Comparison of ENCODE assay signal across 41 mouse cellular contexts in the genomic region with DNA sequence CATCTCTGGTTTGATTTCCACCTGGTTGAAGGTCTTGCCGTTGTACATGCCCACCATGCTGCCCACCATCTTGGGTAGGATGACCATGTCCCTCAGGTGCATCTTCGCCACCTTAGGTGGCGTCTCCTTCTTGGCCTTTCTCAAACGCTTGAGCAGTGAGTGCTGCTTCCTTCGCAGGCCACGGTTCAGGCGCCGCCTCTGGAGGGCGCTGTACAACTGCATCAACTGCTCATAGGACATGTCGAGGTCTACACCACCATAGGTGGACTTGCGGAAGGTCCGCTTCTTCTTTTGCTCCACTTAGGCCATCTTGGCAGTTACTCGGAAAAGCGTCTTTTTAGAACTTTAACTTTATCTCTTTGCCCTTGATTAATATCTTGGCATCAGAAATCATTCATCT. TPM values are rescaled to one million over a fixed set of nuclear protein-coding genes. Genes with fewer than 3 reads are reported as not detected.
"Had no signal": no experiment of that assay in that cellular context is flagged by ENCODE, and none has a peak within 500 bp of the region (broad histone marks: within the 10 kb centered on the region; RNA-seq: fewer than 3 reads in every experiment).

No protein-coding gene starts in this region.

- ATAC-seq: hindbrain, postnatal 0 days; intestine, embryonic 16.5 days; liver, embryonic 12.5 days had no signal

- H3K36me3 ChIP-seq: heart, embryonic 10.5 days; heart, embryonic 12.5 days; hindbrain, embryonic 13.5 days; hindbrain, embryonic 15.5 days; kidney, embryonic 15.5 days; limb, embryonic 13.5 days; limb, embryonic 15.5 days; liver, embryonic 12.5 days had no signal

- H3K4me2 ChIP-seq: heart, embryonic 12.5 days; hindbrain, embryonic 13.5 days; hindbrain, embryonic 15.5 days; kidney, embryonic 15.5 days; limb, embryonic 13.5 days; limb, embryonic 15.5 days; liver, embryonic 12.5 days had no signal

- H3K9ac ChIP-seq: heart, embryonic 12.5 days; hindbrain, embryonic 13.5 days; hindbrain, embryonic 15.5 days; kidney, embryonic 15.5 days; limb, embryonic 13.5 days; limb, embryonic 15.5 days; liver, embryonic 12.5 days; liver, embryonic 14.5 days had no signal

- H3K4me1 ChIP-seq: heart, embryonic 10.5 days; heart, embryonic 12.5 days; hindbrain, embryonic 13.5 days; hindbrain, embryonic 15.5 days; kidney, embryonic 15.5 days; limb, embryonic 13.5 days; limb, embryonic 15.5 days; liver, embryonic 12.5 days had no signal

- DNase-seq: gastrocnemius, postnatal 25 days; heart, adult 18-20 months; heart, postnatal 10 days; heart, postnatal 4 days; kidney, adult 11 months; kidney, adult 2 months; kidney, adult 9 months; kidney, postnatal 10 days; kidney, postnatal 25 days; kidney, postnatal 4 days; layer of hippocampus, adult 9-11 months; layer of hippocampus, postnatal 36 days; left cerebral cortex, postnatal 4 days had no signal

- H3K27ac ChIP-seq: heart, embryonic 10.5 days; hindbrain, embryonic 13.5 days; hindbrain, embryonic 15.5 days; hindbrain, postnatal 0 days; kidney, embryonic 15.5 days; layer of hippocampus, adult 2 months; limb, embryonic 13.5 days; limb, embryonic 15.5 days; liver, embryonic 12.5 days; liver, embryonic 14.5 days had no signal

- H3K4me3 ChIP-seq: heart, embryonic 10.5 days; heart, embryonic 12.5 days; hindbrain, embryonic 13.5 days; hindbrain, embryonic 15.5 days; kidney, embryonic 15.5 days; layer of hippocampus, adult 2 months; limb, embryonic 13.5 days; limb, embryonic 15.5 days; liver, embryonic 12.5 days had no signal

- H3K9me3 ChIP-seq: hindbrain, embryonic 13.5 days; hindbrain, embryonic 15.5 days; kidney, embryonic 15.5 days; limb, embryonic 13.5 days; limb, embryonic 15.5 days had no signal

- H3K27me3 ChIP-seq: heart, embryonic 12.5 days; hindbrain, embryonic 13.5 days; hindbrain, embryonic 15.5 days; kidney, embryonic 15.5 days; limb, embryonic 13.5 days; limb, embryonic 15.5 days; liver, embryonic 12.5 days had no signal

RNA-seq across cellular contexts. Expression of a gene that starts 5.1 kb away (rescaled TPM):
- total RNA-seq: gastrocnemius, adult 18-20 months; gastrocnemius, adult 8-10 months; gastrocnemius, postnatal 25 days; gastrocnemius, postnatal 4 days; granulocyte monocyte progenitor cell, adult 5-6 weeks; heart, adult 18-20 months; heart, adult 8-10 months; heart, postnatal 10 days; heart, postnatal 25 days; heart, postnatal 4 days; hindbrain, postnatal 0 days; layer of hippocampus, adult 2 months; layer of hippocampus, postnatal 14 days; layer of hippocampus, postnatal 36 days; left cerebral cortex, adult 18-20 months; left cerebral cortex, adult 8-10 months; left cerebral cortex, postnatal 10 days; left cerebral cortex, postnatal 25 days; left cerebral cortex, postnatal 4 days; liver, adult 2 months had no signal
- polyA plus RNA-seq: heart, embryonic 10.5 days; heart, embryonic 12.5 days; heart, embryonic 14.5 days; hindbrain, embryonic 11.5 days; hindbrain, embryonic 13.5 days; hindbrain, embryonic 15.5 days; hindbrain, postnatal 0 days; intestine, embryonic 14.5 days; intestine, embryonic 16.5 days; kidney, adult 2 months; kidney, embryonic 15.5 days; limb, embryonic 11.5 days; limb, embryonic 13.5 days; limb, embryonic 15.5 days; liver, adult 2 months; liver, embryonic 12.5 days; liver, embryonic 14.5 days had no signal
